Mouse (Mus musculus) mesoderm, embryonic 11.5 days (tissue): ENCODE data around the gene Ubr4.
A peak's percentile ranks its signal among the peaks of the same experiment; 100 is the strongest.
"Not testable (repeated sequence)": the region's sequence is repeated elsewhere in the genome, so short reads cannot be mapped to it uniquely, and the experiment has no call there.

ENCODE experiments used
- DNase-seq: peaks from one replicate; pipeline ENCODE4 v3.0.0-alpha.2; 2012; ENCODE audit warnings: low read depth, low spot score

The Ubr4 gene

GRCm38 (mm10) chr4:139484496-139484895, 132.1 kb downstream of the Ubr4 start:
- no peak for DNase-seq

GRCm38 (mm10) chr4:139487085-139487484, 134.7 kb downstream of the Ubr4 start:
- no peak for DNase-seq

- no peak for DNase-seq
Observed at GRCm38 (mm10) chr4:139488325-139488724, 135.9 kb downstream of the Ubr4 start.

DNA sequence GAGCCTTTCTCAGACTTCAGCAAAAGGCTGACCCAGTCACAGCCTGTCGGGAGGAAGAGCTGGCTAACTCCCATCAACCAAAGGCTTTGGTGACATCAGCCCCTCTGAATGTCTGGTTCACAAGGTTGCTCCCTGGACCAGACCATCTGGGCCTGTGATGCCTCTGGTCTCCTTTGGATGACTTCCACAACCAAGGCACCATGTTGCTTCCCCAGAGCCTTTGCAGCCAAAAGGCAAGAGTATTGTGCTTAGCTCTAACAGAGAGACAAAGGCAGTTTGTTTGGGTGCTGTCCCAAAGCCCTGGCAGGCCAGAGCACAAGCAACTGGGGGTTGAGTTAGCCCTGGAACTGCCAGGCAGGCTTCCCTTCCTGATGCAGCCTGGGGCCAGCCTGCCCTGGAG, 137.5 kb downstream of the Ubr4 start:
- no peak for DNase-seq

- DNase-seq = no peak
Observed at GRCm38 (mm10) chr4:139490413-139491055, 138.1 kb downstream of the Ubr4 start.

- no peak for DNase-seq
Observed at GRCm38 (mm10) chr4:139491541-139492170, 139.2 kb downstream of the Ubr4 start.

DNA sequence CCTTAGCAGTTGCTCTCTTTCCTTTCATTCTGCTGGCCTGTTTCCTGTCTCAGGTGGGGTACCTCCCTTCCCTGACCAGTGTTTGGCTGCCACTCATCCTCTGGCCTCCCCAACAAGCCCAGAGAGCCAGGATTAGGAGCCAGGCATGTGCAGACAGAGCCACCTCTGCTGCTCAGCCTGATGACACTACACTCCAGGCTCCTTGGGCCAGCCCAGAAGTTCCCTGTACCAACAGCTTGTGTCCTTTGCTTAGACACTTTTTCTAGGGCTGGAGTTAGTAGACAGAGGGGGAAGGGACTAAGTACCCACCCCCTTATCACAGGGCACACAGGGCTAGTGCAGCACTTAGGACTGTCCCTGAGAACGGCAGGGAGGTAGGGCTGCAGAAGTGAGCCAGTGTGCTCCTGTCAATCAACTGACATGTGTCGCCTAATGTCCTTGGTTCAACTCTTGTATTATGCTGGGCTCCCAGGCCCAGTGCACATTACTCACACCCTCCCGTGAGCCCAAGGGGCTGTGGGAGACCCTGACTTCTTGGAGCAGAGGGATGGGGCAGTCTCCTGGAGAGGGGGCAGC, 139.9 kb downstream of the Ubr4 start:
- DNase-seq = no peak

DNA sequence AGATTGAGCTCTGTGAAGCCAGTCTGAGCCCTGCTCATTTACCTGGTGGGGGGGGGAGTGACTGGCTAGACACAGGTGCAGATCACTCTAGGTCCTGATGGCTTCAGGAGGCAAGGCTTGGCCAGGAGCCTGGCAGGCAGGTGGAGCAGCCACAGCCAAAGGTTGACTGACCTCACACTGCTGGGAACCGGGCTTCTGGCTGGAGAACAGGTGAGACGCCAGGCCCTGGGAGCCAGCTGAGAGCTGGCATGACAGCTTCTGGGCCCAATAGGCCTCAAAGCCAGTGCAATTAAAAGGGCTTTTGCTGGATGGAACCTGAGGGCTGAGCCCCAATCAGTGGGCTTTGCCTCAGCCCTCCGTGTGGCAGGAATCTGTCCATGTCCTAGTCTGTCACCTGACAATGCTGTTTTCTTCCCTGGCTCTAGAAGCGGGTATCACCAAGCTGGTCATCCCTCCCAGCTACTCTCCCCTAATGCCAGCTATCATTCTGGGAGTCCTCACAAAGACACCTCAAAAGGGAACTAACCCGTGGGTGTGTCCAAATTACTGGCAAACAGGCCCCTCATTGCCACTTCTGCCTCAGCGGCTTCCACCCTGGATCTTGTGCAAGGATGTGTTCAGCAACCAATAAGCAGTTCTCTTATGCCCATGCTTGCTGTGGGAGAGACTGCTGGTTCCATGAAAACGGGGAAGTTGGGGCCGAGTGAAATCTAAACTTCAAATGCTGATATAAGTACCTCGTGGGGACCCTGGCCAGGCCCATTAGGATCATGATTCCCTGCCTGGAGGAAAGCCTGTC, 141.0 kb downstream of the Ubr4 start:
- no peak for DNase-seq

DNA sequence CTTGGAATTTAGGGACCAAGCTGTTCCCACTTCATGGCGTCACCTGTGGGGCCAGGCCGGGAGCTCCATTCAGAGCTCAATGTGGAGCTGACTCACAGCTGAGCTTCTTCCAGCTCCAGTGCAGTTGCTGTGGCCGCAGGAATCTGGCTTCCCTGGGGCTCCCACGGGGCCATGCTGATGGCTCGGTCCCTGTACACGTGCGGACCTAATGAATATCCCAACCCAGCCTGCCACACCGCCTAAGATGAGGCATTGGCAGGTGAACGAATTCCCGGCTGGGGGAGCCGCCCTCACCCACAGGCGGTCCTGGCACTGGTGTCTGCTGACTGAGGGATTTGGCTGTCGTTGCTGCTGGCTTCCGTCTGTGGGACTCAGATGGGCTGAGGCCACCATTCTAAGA, 148.4 kb downstream of the Ubr4 start:
- no peak for DNase-seq

- DNase-seq = no peak
Observed at GRCm38 (mm10) chr4:139501702-139502101, 149.3 kb downstream of the Ubr4 start.

DNA sequence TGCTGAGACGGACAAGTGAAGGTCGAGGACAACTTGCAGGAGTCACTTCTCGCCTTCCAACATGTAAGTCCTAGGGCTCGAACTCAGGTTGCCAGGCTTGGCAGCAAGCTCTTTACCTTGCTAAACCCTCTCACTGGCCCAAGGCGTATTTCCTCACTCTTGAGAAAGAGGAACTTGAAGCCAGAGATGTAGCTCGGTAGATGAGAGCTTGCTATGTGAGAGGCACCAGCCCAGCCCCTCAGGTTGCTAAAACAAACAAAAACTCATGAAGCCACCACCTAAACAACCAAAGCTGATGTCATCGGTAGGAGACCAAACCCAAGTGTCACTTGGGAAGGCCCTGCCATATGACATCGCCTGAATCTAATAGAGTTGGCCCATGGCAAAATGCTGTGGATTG, 151.5 kb downstream of the Ubr4 start:
- no peak for DNase-seq

DNA sequence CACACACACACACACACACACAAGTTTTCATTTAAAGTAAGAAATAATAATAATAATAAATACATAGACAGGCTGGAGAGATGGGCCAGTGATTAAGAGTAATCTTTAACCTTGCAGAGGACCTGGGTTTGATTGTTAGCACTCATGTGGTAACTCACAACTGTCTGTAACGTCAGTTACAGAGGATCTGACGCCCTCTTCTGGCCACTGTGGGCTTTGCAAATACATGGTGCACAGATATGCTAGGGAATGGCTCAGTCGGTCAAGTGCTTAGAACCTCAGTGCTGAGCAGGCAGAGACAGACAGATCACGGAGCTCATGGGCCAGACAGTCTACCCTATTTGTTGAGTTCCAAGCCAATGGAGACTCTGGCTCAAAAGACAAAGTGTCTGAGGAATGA, 153.3 kb downstream of the Ubr4 start:
- no peak for DNase-seq

GRCm38 (mm10) chr4:139506727-139507126, 154.3 kb downstream of the Ubr4 start:
- DNase-seq = no peak

DNA sequence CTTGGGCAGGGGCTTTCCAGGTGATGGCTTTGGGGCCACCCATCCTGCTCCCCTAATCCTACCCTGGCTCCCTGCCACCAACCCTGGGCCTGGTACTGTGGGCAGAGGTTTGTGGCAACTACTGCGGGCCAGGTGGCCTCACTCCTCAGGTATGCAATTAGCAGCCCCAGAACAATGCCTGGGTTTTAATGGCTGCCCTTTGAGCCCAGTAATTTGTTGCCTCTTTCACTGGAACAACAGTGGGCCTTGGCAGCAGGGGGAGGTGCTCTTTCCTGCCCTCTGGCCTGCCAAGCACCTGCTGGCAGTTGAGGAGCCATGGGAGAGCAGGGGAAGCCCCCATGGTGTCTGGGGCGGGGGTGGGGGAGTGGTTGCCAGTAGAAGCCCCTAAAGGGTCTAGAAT, 156.7 kb downstream of the Ubr4 start:
- DNase-seq = no peak

DNA sequence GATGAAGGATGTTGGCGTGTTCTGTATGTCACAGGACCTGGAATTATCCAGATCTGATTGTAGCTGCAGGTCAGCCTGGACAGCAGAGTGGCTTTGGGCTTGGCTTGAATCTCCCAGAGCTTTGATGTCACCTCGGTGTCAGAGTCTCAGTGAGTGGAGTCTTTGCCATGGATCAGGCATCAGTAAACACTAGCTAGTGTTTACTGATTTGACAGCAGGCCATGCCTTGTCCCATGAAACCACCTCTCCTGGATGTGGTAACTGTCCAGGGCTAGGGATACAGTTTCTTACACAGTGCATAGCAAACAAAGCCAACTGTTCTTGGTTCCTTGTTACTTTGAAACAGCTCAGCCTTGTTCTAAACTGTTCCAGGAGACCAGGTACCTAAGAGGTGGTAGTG, 159.1 kb downstream of the Ubr4 start:
- no peak for DNase-seq

- DNase-seq = no peak
Observed at GRCm38 (mm10) chr4:139512985-139513384, 160.6 kb downstream of the Ubr4 start.

DNA sequence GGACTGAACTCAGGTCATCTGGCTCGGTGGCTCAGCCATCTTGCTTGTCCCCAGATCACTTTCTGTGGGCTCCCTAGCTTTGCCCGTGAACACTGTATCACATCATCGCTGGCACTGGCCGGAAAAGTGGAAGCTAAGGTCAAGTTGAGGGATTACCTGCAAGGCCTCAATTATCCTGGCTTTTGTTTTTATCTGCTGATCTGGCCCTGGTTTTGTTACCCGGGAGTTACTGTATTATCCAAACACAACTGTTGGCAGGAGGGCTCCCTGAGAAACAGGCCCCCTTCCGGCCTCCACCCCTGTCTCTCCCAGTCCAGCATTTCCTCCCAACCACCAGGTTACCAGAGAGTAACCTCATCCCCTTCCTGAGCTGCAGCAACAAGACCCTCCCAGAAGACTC, 166.8 kb downstream of the Ubr4 start:
- DNase-seq = no peak

GRCm38 (mm10) chr4:139521926-139522325, 169.5 kb downstream of the Ubr4 start:
- no peak for DNase-seq

- no peak for DNase-seq
Observed at GRCm38 (mm10) chr4:139526475-139526874, 174.1 kb downstream of the Ubr4 start.

DNA sequence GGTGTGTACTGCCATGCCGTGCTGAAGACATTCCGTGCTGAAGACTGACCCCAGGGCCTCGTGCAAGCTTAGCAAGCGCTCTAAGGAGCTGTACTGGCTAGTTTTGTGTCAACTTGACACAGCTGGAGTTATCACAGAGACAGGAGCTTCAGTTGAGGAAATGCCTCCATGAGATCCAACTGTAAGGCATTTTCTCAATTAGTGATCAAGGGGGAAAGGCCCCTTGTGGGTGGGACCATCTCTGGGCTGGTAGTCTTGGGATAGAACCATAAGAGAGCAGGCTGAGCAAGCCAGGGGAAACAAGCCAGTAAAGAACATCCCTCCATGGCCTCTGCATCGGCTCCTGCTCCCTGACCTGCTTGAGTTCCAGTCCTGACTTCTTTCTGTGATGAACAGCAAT, 177.8 kb downstream of the Ubr4 start, which contains the start of gene Iffo2:
Gene Iffo2 (plus strand): TSS at position 301 of the 400 bp plus-strand sequence.
- DNase-seq = not testable (repeated sequence)

GRCm38 (mm10) chr4:139532081-139532480, 179.7 kb downstream of the Ubr4 start:
- DNase-seq = no peak

DNA sequence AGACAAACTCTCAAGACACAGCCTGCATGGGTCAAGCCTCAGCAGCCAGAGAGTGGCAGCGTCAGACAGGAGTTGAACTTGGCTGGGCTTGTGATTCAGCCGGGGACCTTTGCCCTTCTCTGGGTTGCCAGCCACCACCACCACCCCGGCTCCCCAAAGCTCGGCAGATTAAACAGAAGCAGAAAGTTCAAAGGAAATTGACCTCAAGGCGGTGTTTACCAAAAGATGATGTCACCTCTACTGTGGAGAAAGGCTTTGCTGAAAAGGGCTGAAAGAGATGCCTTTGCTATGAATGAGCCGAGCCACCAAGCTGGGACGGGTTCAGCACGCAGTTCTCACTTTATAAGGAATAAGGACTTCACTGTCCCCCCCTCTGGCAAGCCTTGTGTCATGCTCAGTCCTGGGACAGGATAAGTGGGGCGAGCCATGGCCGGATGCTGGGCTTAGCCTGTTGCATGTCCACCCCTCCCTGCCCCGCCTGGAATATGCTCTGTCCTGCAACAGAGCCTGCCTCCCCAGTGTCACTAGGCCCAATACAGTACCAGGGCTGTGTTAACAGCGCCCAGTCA, 182.8 kb downstream of the Ubr4 start:
- peak; percentile 23 for DNase-seq
